Mouse (Mus musculus) neural tube, postnatal 0 days (tissue): Measurements from ENCODE around the gene Gm4894. TPM values are rescaled to one million over a fixed set of nuclear protein-coding genes. Genes with fewer than 3 reads are reported as not detected.

ENCODE experiments used
- polyA plus RNA-seq: library from polyadenylated mRNA; unstranded; fragments of >200 nt; fragmentation: Nextera tagmentation; extraction: Ambion mirVana; gene quantifications from 2 replicates; pipeline ENCODE4 v1.2.1, GENCODE M21; 2015

Gene Gm4894
- not detected in 2 replicates for polyA plus RNA-seq

DNA sequence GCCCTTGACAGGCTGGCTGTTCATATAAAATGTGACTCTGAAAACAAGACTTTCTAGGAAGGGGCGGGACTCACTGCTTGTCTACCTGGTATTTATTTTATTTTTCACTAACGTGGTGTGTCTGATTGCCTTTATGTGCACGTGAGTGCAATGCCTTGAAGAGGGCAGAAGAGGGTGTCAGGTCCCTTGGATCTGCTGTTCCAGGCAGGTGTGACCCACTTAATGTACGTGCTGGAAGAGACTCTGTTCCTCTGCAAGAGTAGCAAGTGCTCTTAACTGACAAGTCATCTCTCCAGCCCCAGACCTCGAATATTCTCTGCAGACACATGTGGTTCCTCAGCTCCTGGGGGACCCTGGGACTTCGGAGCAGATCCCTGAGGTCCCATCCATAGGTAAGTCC lies at the start of gene Gm4894:
Gene Gm4894, plus strand, starts transcription at position 301 of the 400 bp plus-strand sequence.

Other genes starting within 250 kb of the Gm4894 start
- gene Zw10, start 194.9 kb upstream of the Gm4894 start, polyA plus RNA-seq: 15.0 and 15.4 TPM in 2 replicates
- gene Tmprss5, start 169.3 kb upstream of the Gm4894 start, polyA plus RNA-seq: 2.3 and 3.0 TPM in 2 replicates
- gene Drd2, start 90.1 kb downstream of the Gm4894 start, polyA plus RNA-seq: 10.4 and 12.8 TPM in 2 replicates
- gene Ankk1, start 176.5 kb downstream of the Gm4894 start, polyA plus RNA-seq: not detected in 2 replicates
- 2.0 and 2.3 TPM in 2 replicates for gene Ttc12, start 235.7 kb downstream of the Gm4894 start, polyA plus RNA-seq